9 mouse cellular contexts compared by ENCODE assay signal in genomic region chr11:70649185-70649734, GRCm38 (mm10). TPM values are rescaled to one million over a fixed set of nuclear protein-coding genes. Genes with fewer than 3 reads are reported as not detected.
A peak's percentile ranks its signal among the peaks of the same experiment; 100 is the strongest.
DNase-seq lines count a peak whose midpoint lies in the region; ATAC-seq and TF ChIP-seq lines count a peak whose summit lies in the region.
"Had no signal": no experiment of that assay in that cellular context is flagged by ENCODE, and none has a peak within 500 bp of the region (broad histone marks: within the 10 kb centered on the region; RNA-seq: fewer than 3 reads in every experiment).

No protein-coding gene starts in this region.

- WGBS in kidney, postnatal 0 days, result 69% methylated on average over 8 of the region's 8 CpGs
- WGBS in kidney, adult 2 months, result 53% methylated on average over 8 of the region's 8 CpGs
- WGBS in embryonic facial prominence, embryonic 14.5 days, result 76% methylated on average over 8 of the region's 8 CpGs
- 76% methylated on average over 8 of the region's 8 CpGs for WGBS in liver, embryonic 13.5 days (ENCODE audit: insufficient replicate concordance)

- no peak for DNase-seq in kidney, postnatal 0 days (ENCODE audit: low spot score)
- DNase-seq in kidney, adult 2 months, result no peak
- no peak for DNase-seq in G1E (ENCODE audit: low spot score)
- DNase-seq in embryonic facial prominence, embryonic 14.5 days (ENCODE audit: low spot score), result no peak
- no peak for DNase-seq in liver, embryonic 13.5 days
- no peak for DNase-seq in right cerebral cortex, postnatal 14 days
- no peak for DNase-seq in thymus, adult 18-20 months
- DNase-seq in kidney, adult 18-20 months, result no peak
- DNase-seq: kidney, adult 11 months had no signal

- no peak for ATAC-seq in kidney, postnatal 0 days (replicated peaks; ENCODE audit: low FRiP score, low read depth)
- ATAC-seq in G1E (ENCODE audit: extremely low read depth, insufficient number of reproducible peaks, low FRiP score, poor library complexity, severe bottlenecking), result no peak
- no peak for ATAC-seq in embryonic facial prominence, embryonic 14.5 days (ENCODE audit: low read depth)
- no peak for ATAC-seq in liver, embryonic 13.5 days (ENCODE audit: low read depth)

- no peak overlapping the region for H3K27ac ChIP-seq in kidney, postnatal 0 days
- no peak overlapping the region for H3K27ac ChIP-seq in kidney, adult 2 months (ENCODE audit: insufficient read depth, low read depth, low read length)
- no peak overlapping the region for H3K27ac ChIP-seq in embryonic facial prominence, embryonic 14.5 days (replicated peaks; ENCODE audit: low read depth, low read length)
- peak overlapping the region; percentile 99 for H3K27ac ChIP-seq in liver, embryonic 13.5 days

- H3K9ac ChIP-seq in kidney, postnatal 0 days (ENCODE audit: low read depth, low read length), result 0 out of 2 replicates have a peak overlapping the region, but pooled peaks have one; percentile 90
- no peak overlapping the region for H3K9ac ChIP-seq in embryonic facial prominence, embryonic 14.5 days (ENCODE audit: low read depth, low read length)
- peak overlapping the region; percentile 99 for H3K9ac ChIP-seq in liver, embryonic 13.5 days

- TF ChIP-seq CTCF in kidney, postnatal 0 days (IDR thresholded peaks at IDR 0.05; ENCODE audit: low read depth), result no peak
- no peak for TF ChIP-seq CTCF in kidney, adult 2 months (conservative IDR thresholded peaks at IDR 0.05; ENCODE audit: insufficient read depth, insufficient read length, low read depth, low read length)
- TF ChIP-seq CTCF in G1E (IDR thresholded peaks at IDR 0.05; ENCODE audit: low read depth, low read length), result no peak

- TF ChIP-seq POLR2A in kidney, adult 2 months (IDR thresholded peaks at IDR 0.05; ENCODE audit: low read depth, low read length), result no peak

- 0 out of 2 replicates have a peak overlapping the region, but pooled peaks have one; percentile 99 for H3K4me2 ChIP-seq in kidney, postnatal 0 days (ENCODE audit: low read length)
- peak overlapping the region; percentile 84 for H3K4me2 ChIP-seq in embryonic facial prominence, embryonic 14.5 days (ENCODE audit: low read depth, low read length)
- peak overlapping the region; percentile 96 for H3K4me2 ChIP-seq in liver, embryonic 13.5 days

- H3K36me3 ChIP-seq in kidney, postnatal 0 days (ENCODE audit: insufficient read depth, low read length), result peaks cover 51% of the 10 kb centered on the region
- peaks cover 10% of the 10 kb centered on the region for H3K36me3 ChIP-seq in kidney, adult 2 months (ENCODE audit: control insufficient read depth, insufficient read depth, low read length)
- H3K36me3 ChIP-seq in G1E (replicated peaks), result peaks cover 83% of the 10 kb centered on the region
- H3K36me3 ChIP-seq in embryonic facial prominence, embryonic 14.5 days (ENCODE audit: control insufficient read depth, insufficient read depth, low read length), result peaks cover 64% of the 10 kb centered on the region
- H3K36me3 ChIP-seq in liver, embryonic 13.5 days, result peaks cover 63% of the 10 kb centered on the region

- H3K4me1 ChIP-seq in kidney, postnatal 0 days (replicated peaks; ENCODE audit: insufficient read depth, low read length), result peaks cover 20% of the 10 kb centered on the region; the same call in 1 of the 2 replicates
- peaks cover 24% of the 10 kb centered on the region for H3K4me1 ChIP-seq in kidney, adult 2 months (ENCODE audit: control insufficient read depth, insufficient read depth, low read length)
- peaks cover 75% of the 10 kb centered on the region for H3K4me1 ChIP-seq in G1E (ENCODE audit: insufficient read depth, low read depth, low read length)
- H3K4me1 ChIP-seq in embryonic facial prominence, embryonic 14.5 days (ENCODE audit: control insufficient read depth, insufficient read depth, low read length), result peaks cover 21% of the 10 kb centered on the region
- H3K4me1 ChIP-seq in liver, embryonic 13.5 days (replicated peaks), result peaks cover 76% of the 10 kb centered on the region

- no peak overlapping the region for H3K4me3 ChIP-seq in kidney, postnatal 0 days (replicated peaks; ENCODE audit: low read depth, low read length)
- H3K4me3 ChIP-seq in kidney, adult 2 months (ENCODE audit: insufficient read depth, low read depth, low read length), result no peak overlapping the region
- peak overlapping the region; percentile 80; the same call in 1 of the 2 replicates for H3K4me3 ChIP-seq in G1E (ENCODE audit: low read depth, low read length)
- no peak overlapping the region for H3K4me3 ChIP-seq in embryonic facial prominence, embryonic 14.5 days (ENCODE audit: low read depth, low read length)
- peak overlapping the region; percentile 85 for H3K4me3 ChIP-seq in liver, embryonic 13.5 days (replicated peaks)

- H3K27me3 ChIP-seq in kidney, postnatal 0 days (ENCODE audit: insufficient read depth, low read length), result no peaks in the 10 kb centered on the region
- no peaks in the 10 kb centered on the region for H3K27me3 ChIP-seq in kidney, adult 2 months (replicated peaks; ENCODE audit: control insufficient read depth, insufficient read depth, low read length)
- no peaks in the 10 kb centered on the region for H3K27me3 ChIP-seq in G1E (ENCODE audit: insufficient read depth, low read length)
- H3K27me3 ChIP-seq in embryonic facial prominence, embryonic 14.5 days (replicated peaks; ENCODE audit: control insufficient read depth, insufficient read depth, low read length), result no peaks in the 10 kb centered on the region
- H3K27me3 ChIP-seq in liver, embryonic 13.5 days, result no peaks in the 10 kb centered on the region

- H3K9me3 ChIP-seq in kidney, postnatal 0 days (replicated peaks; ENCODE audit: low read length), result no peaks in the 10 kb centered on the region
- no peaks in the 10 kb centered on the region for H3K9me3 ChIP-seq in G1E (replicated peaks)
- no peaks in the 10 kb centered on the region for H3K9me3 ChIP-seq in embryonic facial prominence, embryonic 14.5 days (ENCODE audit: control insufficient read depth, low read length)
- no peaks in the 10 kb centered on the region for H3K9me3 ChIP-seq in liver, embryonic 13.5 days (replicated peaks)

RNA-seq across cellular contexts. Expression of gene Slc25a11, which starts 2.0 kb away (rescaled TPM):
- polyA plus RNA-seq in kidney, postnatal 0 days (2015; fragmentation: Nextera tagmentation; extraction: Ambion mirVana), result 227 and 239 TPM in 2 replicates
- polyA plus RNA-seq in kidney, adult 2 months (2012; rRNA removed), result 281 and 284 TPM in 2 replicates
- 42.8 and 72.7 TPM in 2 replicates for total RNA-seq in G1E (2014; fragmentation: Nextera tagmentation)
- 125 and 144 TPM in 2 replicates for total RNA-seq in G1E (2017)
- polyA plus RNA-seq in G1E (2012), result 50.6 and 59.2 TPM in 2 replicates
- 147 and 165 TPM in 2 replicates for polyA plus RNA-seq in embryonic facial prominence, embryonic 14.5 days (2014; fragmentation: Nextera tagmentation; extraction: Ambion mirVana)
- polyA plus RNA-seq in liver, embryonic 13.5 days (2015; fragmentation: Nextera tagmentation; extraction: Ambion mirVana), result 72.8 and 73.8 TPM in 2 replicates

RNA-seq across cellular contexts. Expression of gene Rnf167, which starts 2.2 kb away (rescaled TPM):
- 109 and 113 TPM in 2 replicates for polyA plus RNA-seq in kidney, postnatal 0 days (2015; fragmentation: Nextera tagmentation; extraction: Ambion mirVana)
- polyA plus RNA-seq in kidney, adult 2 months (2012; rRNA removed), result 118 and 123 TPM in 2 replicates
- total RNA-seq in G1E (2014; fragmentation: Nextera tagmentation), result 63.7 and 115 TPM in 2 replicates
- 62.3 and 64.1 TPM in 2 replicates for total RNA-seq in G1E (2017)
- polyA plus RNA-seq in G1E (2012), result 62.6 and 81.3 TPM in 2 replicates
- polyA plus RNA-seq in embryonic facial prominence, embryonic 14.5 days (2014; fragmentation: Nextera tagmentation; extraction: Ambion mirVana), result 100 and 105 TPM in 2 replicates
- 74.2 and 81.0 TPM in 2 replicates for polyA plus RNA-seq in liver, embryonic 13.5 days (2015; fragmentation: Nextera tagmentation; extraction: Ambion mirVana)

RNA-seq across cellular contexts. Expression of gene Pfn1, which starts 5.2 kb away (rescaled TPM):
- polyA plus RNA-seq in kidney, postnatal 0 days (2015; fragmentation: Nextera tagmentation; extraction: Ambion mirVana), result 1,513 and 1,569 TPM in 2 replicates
- 686 and 750 TPM in 2 replicates for polyA plus RNA-seq in kidney, adult 2 months (2012; rRNA removed)
- 804 and 991 TPM in 2 replicates for total RNA-seq in G1E (2014; fragmentation: Nextera tagmentation)
- 724 and 774 TPM in 2 replicates for total RNA-seq in G1E (2017)
- polyA plus RNA-seq in G1E (2012), result 3,649 and 4,709 TPM in 2 replicates
- polyA plus RNA-seq in embryonic facial prominence, embryonic 14.5 days (2014; fragmentation: Nextera tagmentation; extraction: Ambion mirVana), result 1,605 and 1,712 TPM in 2 replicates
- 1,347 and 1,531 TPM in 2 replicates for polyA plus RNA-seq in liver, embryonic 13.5 days (2015; fragmentation: Nextera tagmentation; extraction: Ambion mirVana)

RNA-seq across cellular contexts. Expression of gene Eno3, which starts 7.7 kb away (rescaled TPM):
- polyA plus RNA-seq in kidney, postnatal 0 days (2015; fragmentation: Nextera tagmentation; extraction: Ambion mirVana), result 9.7 and 10.0 TPM in 2 replicates
- polyA plus RNA-seq in kidney, adult 2 months (2012; rRNA removed), result 9.2 and 30.9 TPM in 2 replicates
- 19.0 and 25.3 TPM in 2 replicates for total RNA-seq in G1E (2014; fragmentation: Nextera tagmentation)
- total RNA-seq in G1E (2017), result 21.9 and 24.5 TPM in 2 replicates
- 3.1 and 5.7 TPM in 2 replicates for polyA plus RNA-seq in G1E (2012)
- polyA plus RNA-seq in embryonic facial prominence, embryonic 14.5 days (2014; fragmentation: Nextera tagmentation; extraction: Ambion mirVana), result 165 and 289 TPM in 2 replicates
- polyA plus RNA-seq in liver, embryonic 13.5 days (2015; fragmentation: Nextera tagmentation; extraction: Ambion mirVana), result 5.5 and 6.7 TPM in 2 replicates

RNA-seq across cellular contexts. Expression of gene Gp1ba, which starts 10.3 kb away (rescaled TPM):
- 0.16 and 0.19 TPM in 2 replicates for polyA plus RNA-seq in kidney, postnatal 0 days (2015; fragmentation: Nextera tagmentation; extraction: Ambion mirVana)
- polyA plus RNA-seq in kidney, adult 2 months (2012; rRNA removed), result 0.03 TPM in 1 of 2 replicates, not detected in the other
- 1.1 and 3.1 TPM in 2 replicates for total RNA-seq in G1E (2014; fragmentation: Nextera tagmentation)
- total RNA-seq in G1E (2017), result 2.8 and 3.4 TPM in 2 replicates
- polyA plus RNA-seq in G1E (2012), result 9.0 TPM in 2 replicates
- 0.38 and 0.60 TPM in 2 replicates for polyA plus RNA-seq in embryonic facial prominence, embryonic 14.5 days (2014; fragmentation: Nextera tagmentation; extraction: Ambion mirVana)
- 2.8 and 4.7 TPM in 2 replicates for polyA plus RNA-seq in liver, embryonic 13.5 days (2015; fragmentation: Nextera tagmentation; extraction: Ambion mirVana)

Comparison
In these comparisons a context has a peak if more than half of its experiments do, and no peak if none do; other contexts are left out.
1. H3K4me3 ChIP-seq: peak in G1E (single experiment) and liver, embryonic 13.5 days (single experiment); none in kidney, postnatal 0 days (single experiment), kidney, adult 2 months (single experiment) and embryonic facial prominence, embryonic 14.5 days (single experiment).
2. Peak in every context shown above with its lines, with median percentiles within 50 percentile points of each other: H3K4me2 ChIP-seq.